Mouse (Mus musculus) heart, embryonic 12.5 days (tissue): ENCODE measurements around the gene Slc30a10. TPM values are rescaled to one million over a fixed set of nuclear protein-coding genes. Genes with fewer than 3 reads are reported as not detected.
A peak's percentile ranks its signal among the peaks of the same experiment; 100 is the strongest.

Experiments used
- ATAC-seq: fragments of 200-750 bp; cut with Nextera tagmentation; 2 replicates; pipeline ENCODE4 v1.8.0; 2017; ENCODE audit warnings: moderate TSS enrichment, moderate library complexity; ENCODE audit not compliant: insufficient number of reproducible peaks, low FRiP score
- H3K27ac ChIP-seq: fragments of 300-500 bp; sonication (generic); 2 replicates; pipeline ENCODE4 v1.5.1; 2016; ENCODE audit warnings: mild to moderate bottlenecking, moderate library complexity; ENCODE audit not compliant: poor library complexity, severe bottlenecking
- H3K27me3 ChIP-seq: fragments of 300-500 bp; sonication (generic); replicated peaks from 2 replicates; pipeline ENCODE4 v1.6.1; 2016; ENCODE audit warnings: mild to moderate bottlenecking, moderate library complexity
- H3K36me3 ChIP-seq: fragments of 300-500 bp; sonication (generic); 2 replicates; pipeline ENCODE4 v1.6.1; 2016; ENCODE audit warnings: mild to moderate bottlenecking, moderate library complexity
- H3K4me1 ChIP-seq: fragments of 300-500 bp; sonication (generic); replicated peaks from 2 replicates; pipeline ENCODE4 v1.6.1; 2016; ENCODE audit warnings: mild to moderate bottlenecking
- H3K4me2 ChIP-seq: fragments of 300-500 bp; sonication (generic); 2 replicates; pipeline ENCODE4 v1.6.1; 2016; ENCODE audit warnings: mild to moderate bottlenecking, moderate library complexity
- H3K4me3 ChIP-seq: fragments of 300-500 bp; sonication (generic); 2 replicates; pipeline ENCODE4 v1.5.1; 2016; ENCODE audit warnings: mild to moderate bottlenecking
- H3K9ac ChIP-seq: fragments of 300-500 bp; sonication (generic); 2 replicates; pipeline ENCODE4 v1.6.1; 2016; ENCODE audit warnings: mild to moderate bottlenecking, moderate library complexity
- H3K9me3 ChIP-seq: fragments of 300-500 bp; sonication (generic); replicated peaks from 2 replicates; pipeline ENCODE4 v1.6.1; 2016; ENCODE audit warnings: mild to moderate bottlenecking, moderate library complexity
- WGBS: fragments of 180-500 bp; shearing (Covaris S2); methylation state at CpG from one replicate; pipeline ENCODE4 v1.1.7; 2016; 5-methylcytosine and 5-hydroxymethylcytosine counted together
- polyA plus RNA-seq: library from polyadenylated mRNA; unstranded; fragments of >200 nt; fragmentation: Nextera tagmentation; extraction: Ambion mirVana; gene quantifications from 2 replicates; pipeline ENCODE4 v1.2.1, GENCODE M21; 2016

Slc30a10 gene
- polyA plus RNA-seq, 1 experiment from 2014 or later, result 1.8 TPM

DNA sequence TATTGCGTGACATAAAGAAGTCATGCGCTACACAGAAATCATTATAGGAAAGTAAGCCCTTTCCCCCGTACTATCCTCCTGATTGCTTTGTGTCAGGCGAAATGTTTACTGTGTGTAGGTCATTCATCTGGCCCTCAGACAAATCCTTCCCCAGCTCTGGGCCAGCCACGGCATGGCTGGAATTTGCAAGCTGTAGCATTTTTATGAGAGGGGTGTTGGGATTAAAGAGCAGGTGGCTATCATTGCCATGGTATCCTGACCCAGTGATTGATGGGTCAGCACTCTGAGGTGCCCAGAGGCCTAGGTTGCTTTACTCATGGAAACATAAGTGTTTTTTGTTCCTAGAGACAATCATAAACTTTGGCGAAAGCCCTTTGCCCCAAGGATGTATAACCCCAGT lies 35.2 kb downstream of the Slc30a10 start:
- no peak for ATAC-seq
- 77% methylated on average over 6 of the region's 6 CpGs for WGBS

DNA sequence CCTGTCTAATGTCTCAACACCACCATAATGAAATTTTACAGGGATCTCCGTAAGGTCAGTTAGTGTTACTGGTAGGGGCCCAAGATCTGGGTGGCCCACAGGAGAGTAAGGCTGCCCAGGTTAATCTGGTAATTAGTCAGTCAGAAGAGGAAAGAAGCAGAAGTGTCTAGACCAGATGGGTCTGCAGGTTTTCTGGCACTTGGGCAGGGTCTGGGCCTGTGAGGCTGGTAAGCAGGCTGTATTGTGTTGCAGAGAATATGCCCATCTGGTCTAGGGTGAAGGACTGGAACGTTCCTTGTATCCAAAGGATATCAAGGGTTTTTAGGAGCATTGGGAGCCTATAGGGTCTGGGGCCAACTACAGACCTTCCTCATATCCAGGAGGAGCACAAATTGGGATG lies 36.0 kb downstream of the Slc30a10 start:
- Histone ChIP-seq H3K9ac (no peak overlapping the region), H3K27me3 (no peaks in the 10 kb centered on the region), H3K4me2 (no peak overlapping the region), H3K4me1 (no peaks in the 10 kb centered on the region), H3K27ac (no peak overlapping the region), H3K9me3 (no peaks in the 10 kb centered on the region), H3K4me3 (no peak overlapping the region), H3K36me3 (no peaks in the 10 kb centered on the region)
- WGBS, result 87% methylated on average over 2 of the region's 2 CpGs
- no peak for ATAC-seq

More for the DNA sequence above, 35.2 kb downstream of the Slc30a10 start:
- H3K9me3 ChIP-seq, result no peaks in the 10 kb centered on the region
- H3K4me2 ChIP-seq, result no peak overlapping the region
- no peaks in the 10 kb centered on the region for H3K36me3 ChIP-seq
- H3K4me1 ChIP-seq, result no peaks in the 10 kb centered on the region
- H3K9ac ChIP-seq, result no peak overlapping the region
- no peaks in the 10 kb centered on the region for H3K27me3 ChIP-seq
- no peak overlapping the region for H3K27ac ChIP-seq
- no peak overlapping the region for H3K4me3 ChIP-seq

- WGBS, result 57% methylated on average over 4 of the region's 4 CpGs
Measured at GRCm38 (mm10) chr1:185493439-185494034, 38.9 kb downstream of the Slc30a10 start.

GRCm38 (mm10) chr1:185496791-185497460 lies 42.3 kb downstream of the Slc30a10 start:
- no peak overlapping the region for H3K4me3 ChIP-seq
- no peaks in the 10 kb centered on the region for H3K4me1 ChIP-seq
- H3K4me2 ChIP-seq, result no peak overlapping the region
- H3K9ac ChIP-seq, result no peak overlapping the region
- no peaks in the 10 kb centered on the region for H3K9me3 ChIP-seq
- WGBS, result 67% methylated on average over 14 of the region's 14 CpGs
- no peaks in the 10 kb centered on the region for H3K27me3 ChIP-seq
- ATAC-seq, result no peak
- H3K36me3 ChIP-seq, result no peaks in the 10 kb centered on the region
- H3K27ac ChIP-seq, result no peak overlapping the region

More at GRCm38 (mm10) chr1:185493439-185494034, 38.9 kb downstream of the Slc30a10 start:
- H3K4me3 ChIP-seq, result no peak overlapping the region
- H3K4me2 ChIP-seq, result no peak overlapping the region
- no peaks in the 10 kb centered on the region for H3K36me3 ChIP-seq
- H3K27ac ChIP-seq, result no peak overlapping the region
- no peaks in the 10 kb centered on the region for H3K4me1 ChIP-seq
- no peak overlapping the region for H3K9ac ChIP-seq
- no peaks in the 10 kb centered on the region for H3K27me3 ChIP-seq
- no peak for ATAC-seq
- H3K9me3 ChIP-seq, result no peaks in the 10 kb centered on the region

DNA sequence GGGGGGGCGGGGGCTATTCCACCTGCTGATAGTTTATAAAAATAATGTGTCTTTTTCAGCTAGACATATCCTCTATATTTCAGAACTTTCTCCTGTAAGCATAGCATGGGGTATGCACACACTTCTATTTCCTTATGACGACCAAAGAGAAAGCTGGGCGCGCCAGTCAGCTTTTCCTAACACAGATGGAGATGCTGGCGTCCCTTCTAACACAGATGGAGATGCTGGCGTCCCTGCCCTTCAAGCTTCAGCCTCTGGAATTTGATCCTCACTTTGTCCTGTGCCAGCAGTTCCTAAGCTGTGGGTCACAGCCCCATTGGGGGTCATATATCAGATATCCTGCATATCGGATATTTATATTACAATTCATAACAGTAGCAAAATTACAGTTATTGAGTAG lies 46.0 kb downstream of the Slc30a10 start:
- H3K9me3 ChIP-seq, result no peaks in the 10 kb centered on the region
- ATAC-seq, result no peak
- H3K9ac ChIP-seq, result no peak overlapping the region
- H3K4me3 ChIP-seq, result no peak overlapping the region
- no peaks in the 10 kb centered on the region for H3K36me3 ChIP-seq
- WGBS, result 77% methylated on average over 7 of the region's 7 CpGs
- no peak overlapping the region for H3K27ac ChIP-seq
- H3K4me1 ChIP-seq, result no peaks in the 10 kb centered on the region
- H3K27me3 ChIP-seq, result no peaks in the 10 kb centered on the region
- H3K4me2 ChIP-seq, result no peak overlapping the region

- WGBS, result 29% methylated on average over 10 of the region's 10 CpGs
- Histone ChIP-seq H3K9ac (no peak overlapping the region), H3K27ac (no peak overlapping the region), H3K4me3 (no peak overlapping the region), H3K9me3 (no peaks in the 10 kb centered on the region), H3K36me3 (no peaks in the 10 kb centered on the region), H3K4me1 (no peaks in the 10 kb centered on the region), H3K27me3 (no peaks in the 10 kb centered on the region), H3K4me2 (no peak overlapping the region)
- no peak for ATAC-seq
Measured at GRCm38 (mm10) chr1:185501801-185502340, 47.2 kb downstream of the Slc30a10 start.

- Histone ChIP-seq H3K9me3 (no peaks in the 10 kb centered on the region), H3K4me1 (no peaks in the 10 kb centered on the region), H3K4me3 (no peak overlapping the region), H3K9ac (no peak overlapping the region), H3K36me3 (no peaks in the 10 kb centered on the region), H3K4me2 (no peak overlapping the region), H3K27ac (no peak overlapping the region), H3K27me3 (no peaks in the 10 kb centered on the region)
- 52% methylated on average over 6 of the region's 6 CpGs for WGBS
- no peak for ATAC-seq
Measured at GRCm38 (mm10) chr1:185502550-185502949, 47.9 kb downstream of the Slc30a10 start.

- ATAC-seq, result no peak
- H3K4me2 ChIP-seq, result no peak overlapping the region
- no peak overlapping the region for H3K27ac ChIP-seq
- 66% methylated on average over 3 of the region's 3 CpGs for WGBS
- H3K27me3 ChIP-seq, result no peaks in the 10 kb centered on the region
- H3K9ac ChIP-seq, result no peak overlapping the region
- no peaks in the 10 kb centered on the region for H3K4me1 ChIP-seq
- no peaks in the 10 kb centered on the region for H3K9me3 ChIP-seq
- no peak overlapping the region for H3K4me3 ChIP-seq
- H3K36me3 ChIP-seq, result no peaks in the 10 kb centered on the region
Measured at GRCm38 (mm10) chr1:185509042-185509441, 54.4 kb downstream of the Slc30a10 start.

- H3K27ac ChIP-seq, result no peak overlapping the region
- ATAC-seq, result no peak
- no peak overlapping the region for H3K4me3 ChIP-seq
- no peak overlapping the region for H3K9ac ChIP-seq
- H3K36me3 ChIP-seq, result no peaks in the 10 kb centered on the region
- no peaks in the 10 kb centered on the region for H3K27me3 ChIP-seq
- H3K4me2 ChIP-seq, result no peak overlapping the region
- no peaks in the 10 kb centered on the region for H3K9me3 ChIP-seq
- H3K4me1 ChIP-seq, result no peaks in the 10 kb centered on the region
- 87% methylated on average over 5 of the region's 5 CpGs for WGBS
Measured at GRCm38 (mm10) chr1:185511306-185511705, 56.7 kb downstream of the Slc30a10 start.

DNA sequence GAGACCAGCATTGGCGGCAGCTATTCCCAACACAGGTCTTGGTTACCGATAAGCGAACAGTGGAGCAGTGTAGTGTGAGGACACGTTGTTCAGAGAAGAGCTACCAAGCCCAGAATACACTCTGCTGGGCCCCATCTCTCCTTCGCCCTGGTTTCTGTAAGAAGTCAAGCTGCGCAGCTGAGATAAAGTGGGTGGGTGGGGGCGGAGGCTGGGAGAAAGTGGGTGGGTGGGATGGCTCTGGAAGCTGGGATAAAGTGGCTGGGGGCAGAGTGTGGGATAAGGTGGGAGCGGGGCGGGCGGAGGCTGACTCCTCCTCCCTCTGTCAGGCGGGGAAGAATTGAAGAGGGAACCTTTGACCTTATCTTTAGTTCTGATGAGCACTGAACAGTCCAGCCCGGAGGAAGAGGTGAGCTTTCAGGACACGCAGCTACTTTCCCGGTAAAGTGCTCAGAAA lies 60.9 kb downstream of the Slc30a10 start:
- Histone ChIP-seq H3K9ac (no peak overlapping the region), H3K27ac (no peak overlapping the region), H3K36me3 (no peaks in the 10 kb centered on the region), H3K27me3 (no peaks in the 10 kb centered on the region), H3K4me2 (peak overlapping the region; percentile 56), H3K4me1 (no peaks in the 10 kb centered on the region; the same call in 1 of the 2 replicates), H3K4me3 (no peak overlapping the region), H3K9me3 (no peaks in the 10 kb centered on the region)
- WGBS, result 29% methylated on average over 14 of the region's 14 CpGs
- peak; percentile 87 for ATAC-seq

GRCm38 (mm10) chr1:185516041-185516440 lies 61.4 kb downstream of the Slc30a10 start:
- Histone ChIP-seq H3K27ac (no peak overlapping the region), H3K27me3 (no peaks in the 10 kb centered on the region), H3K9ac (no peak overlapping the region), H3K4me2 (peak overlapping the region; percentile 56), H3K36me3 (no peaks in the 10 kb centered on the region), H3K4me1 (no peaks in the 10 kb centered on the region; the same call in 1 of the 2 replicates), H3K4me3 (no peak overlapping the region), H3K9me3 (no peaks in the 10 kb centered on the region)
- WGBS, result 40% methylated on average over 10 of the region's 10 CpGs
- peak; percentile 36; the same call in 1 of the 2 replicates for ATAC-seq
